Mouse (Mus musculus) C2C12 (cell line): Measurements from ENCODE around the gene Taf8.

Experiments
- CTCF ChIP-seq: IDR thresholded peaks from one replicate; pipeline ENCODE4 v1.5.1; 2011; ENCODE audit not compliant: control insufficient read depth, insufficient read depth, insufficient read length
- FOSL1 ChIP-seq: IDR thresholded peaks from one replicate; pipeline ENCODE4 v1.8.0; 2011; ENCODE audit warnings: mild to moderate bottlenecking, low read length; ENCODE audit not compliant: poor library complexity, insufficient read depth, severe bottlenecking
- MAX ChIP-seq: IDR thresholded peaks from one replicate; pipeline ENCODE4 v1.6.1; 2011; ENCODE audit warnings: mild to moderate bottlenecking, control low read depth
- MYOD1 ChIP-seq: IDR thresholded peaks from one replicate; pipeline ENCODE4 v1.6.1; 2011; ENCODE audit warnings: low read depth; ENCODE audit not compliant: control insufficient read depth, insufficient read length
- USF1 ChIP-seq: IDR thresholded peaks from one replicate; pipeline ENCODE4 v1.6.1; 2011; ENCODE audit warnings: low read depth, mild to moderate bottlenecking, control low read depth, moderate library complexity

- TF ChIP-seq CTCF (no peak), FOSL1 (no peak), MAX (no peak), USF1 (no peak), MYOD1 (no peak)
Observed at GRCm38 (mm10) chr17:47439396-47440028, 62.6 kb downstream of the Taf8 start.
